In genomic region chr2:26588573-26588972, GRCm38 (mm10) we compare ENCODE assay signal across 12 mouse cellular contexts. TPM values are rescaled to one million over a fixed set of nuclear protein-coding genes. Genes with fewer than 3 reads are reported as not detected.
DNase-seq lines count a peak whose midpoint lies in the region; ATAC-seq and TF ChIP-seq lines count a peak whose summit lies in the region.
"Had no signal": no experiment of that assay in that cellular context is flagged by ENCODE, and none has a peak within 500 bp of the region (broad histone marks: within the 10 kb centered on the region; RNA-seq: fewer than 3 reads in every experiment).

No protein-coding gene starts in this region.

- H3K36me3 ChIP-seq in heart, adult 2 months (ENCODE audit: control insufficient read depth, insufficient read depth, low read length) = peaks cover 5% of the 10 kb centered on the region; the same call in 1 of the 2 replicates
- H3K36me3 ChIP-seq in lung, embryonic 16.5 days (ENCODE audit: control insufficient read depth, insufficient read depth, low read length) = peaks cover 11% of the 10 kb centered on the region
- H3K36me3 ChIP-seq in hindbrain, embryonic 14.5 days (replicated peaks; ENCODE audit: control insufficient read depth, insufficient read depth) = no peaks in the 10 kb centered on the region
- H3K36me3 ChIP-seq in neural tube, embryonic 15.5 days = no peaks in the 10 kb centered on the region

- TF ChIP-seq POLR2A in heart, adult 2 months (IDR thresholded peaks at IDR 0.05; ENCODE audit: insufficient read depth, low read depth, low read length) = no peak; the same call in 1 of the 2 replicates
- TF ChIP-seq POLR2A in cerebellum, adult 2 months (IDR thresholded peaks at IDR 0.05; ENCODE audit: borderline replicate concordance, insufficient read depth, low read length) = no peak

- no peak for TF ChIP-seq CTCF in heart, adult 2 months (IDR thresholded peaks at IDR 0.05)
- TF ChIP-seq CTCF in cerebellum, adult 2 months (IDR thresholded peaks at IDR 0.05; ENCODE audit: borderline replicate concordance, insufficient read depth, low read depth, low read length) = no peak

- ATAC-seq in lung, embryonic 16.5 days (ENCODE audit: low read depth) = no peak
- no peak for ATAC-seq in hindbrain, embryonic 14.5 days (ENCODE audit: low FRiP score)
- no peak for ATAC-seq in neural tube, embryonic 15.5 days (ENCODE audit: low FRiP score)

- intact Hi-C loops in heart, adult 2 months (cut with DNase I) = no loop called here
- intact Hi-C loops in heart, postnatal 36 days (cut with DNase I) = no loop called here

- peak overlapping the region; percentile 53 for H3K4me3 ChIP-seq in heart, adult 2 months
- peak overlapping the region; percentile 71 for H3K4me3 ChIP-seq in lung, embryonic 16.5 days (ENCODE audit: low read length)
- no peak overlapping the region; the same call in 1 of the 2 replicates for H3K4me3 ChIP-seq in hindbrain, embryonic 14.5 days (replicated peaks; ENCODE audit: low read length)
- no peak overlapping the region for H3K4me3 ChIP-seq in neural tube, embryonic 15.5 days (replicated peaks)
- no peak overlapping the region for H3K4me3 ChIP-seq in cerebellum, adult 2 months (replicated peaks; ENCODE audit: insufficient read depth, low read depth, low read length)

- no peaks in the 10 kb centered on the region; the same call in 1 of the 2 replicates for H3K4me1 ChIP-seq in heart, adult 2 months (ENCODE audit: control insufficient read depth, insufficient read depth, low read length)
- peaks cover 21% of the 10 kb centered on the region for H3K4me1 ChIP-seq in lung, embryonic 16.5 days (replicated peaks; ENCODE audit: control insufficient read depth, insufficient read depth, low read length)
- peaks cover 13% of the 10 kb centered on the region for H3K4me1 ChIP-seq in hindbrain, embryonic 14.5 days (replicated peaks; ENCODE audit: control insufficient read depth, insufficient read depth, low read length)
- peaks cover 17% of the 10 kb centered on the region for H3K4me1 ChIP-seq in neural tube, embryonic 15.5 days
- H3K4me1 ChIP-seq in cerebellum, adult 2 months (ENCODE audit: control insufficient read depth, insufficient read depth, low read length) = peaks cover 2% of the 10 kb centered on the region; the same call in 1 of the 2 replicates

- H3K9me3 ChIP-seq in lung, embryonic 16.5 days (ENCODE audit: control insufficient read depth, low read length) = no peaks in the 10 kb centered on the region
- no peaks in the 10 kb centered on the region for H3K9me3 ChIP-seq in hindbrain, embryonic 14.5 days (ENCODE audit: control insufficient read depth, low read length)
- H3K9me3 ChIP-seq in neural tube, embryonic 15.5 days (replicated peaks) = no peaks in the 10 kb centered on the region

- peak in 1 of 2 experiments; percentile 38 for DNase-seq in heart, adult 2 months
- no peak for DNase-seq in heart, postnatal 36 days
- no peak for DNase-seq in lung, postnatal 36 days
- no peak for DNase-seq in hindbrain, embryonic 14.5 days (ENCODE audit: low spot score)
- no peak for DNase-seq in cerebellum, adult 2 months
- no peak for DNase-seq in Muller cell, postnatal 12 days (ENCODE audit: inconsistent ontology term)
- DNase-seq: right cerebral cortex, postnatal 25 days had no signal

- no peaks in the 10 kb centered on the region for H3K27me3 ChIP-seq in heart, adult 2 months (ENCODE audit: control insufficient read depth, insufficient read depth, low read length)
- H3K27me3 ChIP-seq in lung, embryonic 16.5 days (ENCODE audit: control insufficient read depth, insufficient read depth, low read depth, low read length) = no peaks in the 10 kb centered on the region
- H3K27me3 ChIP-seq in hindbrain, embryonic 14.5 days (ENCODE audit: control insufficient read depth, insufficient read depth, low read length) = no peaks in the 10 kb centered on the region
- no peaks in the 10 kb centered on the region for H3K27me3 ChIP-seq in neural tube, embryonic 15.5 days (replicated peaks)
- H3K27me3 ChIP-seq in cerebellum, adult 2 months (ENCODE audit: control insufficient read depth, insufficient read depth, low read length) = no peaks in the 10 kb centered on the region

- H3K9ac ChIP-seq in heart, adult 2 months (ENCODE audit: low read depth, low read length) = peak overlapping the region; percentile 86
- H3K9ac ChIP-seq in lung, embryonic 16.5 days (ENCODE audit: low read length) = peak overlapping the region; percentile 83
- H3K9ac ChIP-seq in hindbrain, embryonic 14.5 days = 0 out of 2 replicates have a peak overlapping the region, but pooled peaks have one; percentile 24
- no peak overlapping the region for H3K9ac ChIP-seq in neural tube, embryonic 15.5 days (replicated peaks)

- H3K27ac ChIP-seq in heart, adult 2 months = peak overlapping the region; percentile 75
- H3K27ac ChIP-seq in lung, embryonic 16.5 days (ENCODE audit: low read length) = peak overlapping the region; percentile 87
- peak overlapping the region; percentile 24; the same call in 1 of the 2 replicates for H3K27ac ChIP-seq in hindbrain, embryonic 14.5 days
- 0 out of 2 replicates have a peak overlapping the region, but pooled peaks have one; percentile 9 for H3K27ac ChIP-seq in neural tube, embryonic 15.5 days (replicated peaks)
- no peak overlapping the region for H3K27ac ChIP-seq in cerebellum, adult 2 months (ENCODE audit: insufficient read depth, low read length)

- H3K4me2 ChIP-seq in lung, embryonic 16.5 days (ENCODE audit: low read depth, low read length) = peak overlapping the region; percentile 84
- H3K4me2 ChIP-seq in hindbrain, embryonic 14.5 days (replicated peaks) = 0 out of 2 replicates have a peak overlapping the region, but pooled peaks have one; percentile 25
- H3K4me2 ChIP-seq in neural tube, embryonic 15.5 days = peak overlapping the region; percentile 25; the same call in 1 of the 2 replicates

- TF ChIP-seq EP300 in heart, adult 2 months (IDR thresholded peaks at IDR 0.05; ENCODE audit: insufficient read depth, low read depth, low read length) = no peak

- 29% methylated on average over 4 of the region's 4 CpGs for WGBS in heart, adult 2 months
- WGBS in lung, embryonic 16.5 days = 39% methylated on average over 4 of the region's 4 CpGs
- WGBS in hindbrain, embryonic 14.5 days = 55% methylated on average over 4 of the region's 4 CpGs
- 66% methylated on average over 4 of the region's 4 CpGs for WGBS in neural tube, embryonic 15.5 days
- WGBS in cerebellum, adult 2 months = 68% methylated on average over 4 of the region's 4 CpGs

- peaks cover 2% of the 10 kb centered on the region; the same call in 1 of the 2 replicates for H3K79me2 ChIP-seq in heart, adult 2 months (replicated peaks; ENCODE audit: control insufficient read depth, insufficient read depth, low read length)

RNA-seq across cellular contexts. Expression of gene Gm20532, which starts 2.1 kb away (rescaled TPM):
- not detected for total RNA-seq in heart, adult 2 months (2021)
- polyA plus RNA-seq in heart, adult 2 months (2012; rRNA removed) = not detected in 2 replicates
- total RNA-seq in heart, postnatal 36 days (2021) = not detected
- polyA plus RNA-seq in lung, embryonic 16.5 days (2015; fragmentation: Nextera tagmentation; extraction: Ambion mirVana) = not detected in 2 replicates
- not detected in 2 replicates for polyA plus RNA-seq in hindbrain, embryonic 14.5 days (2014; fragmentation: Nextera tagmentation; extraction: Ambion mirVana)
- not detected in 2 replicates for polyA plus RNA-seq in neural tube, embryonic 15.5 days (2015; fragmentation: Nextera tagmentation; extraction: Ambion mirVana)
- polyA plus RNA-seq in cerebellum, adult 2 months (2012; rRNA removed) = not detected in 2 replicates
- total RNA-seq: CH12.LX; gastrocnemius, postnatal 14 days had no signal
- polyA plus RNA-seq: liver, embryonic 16.5 days had no signal

RNA-seq across cellular contexts. Expression of gene Egfl7, which starts 8.8 kb away (rescaled TPM):
- 100 to 1,000 TPM; 102 to 111 TPM for total RNA-seq in heart, adult 2 months (2021)
- 499 and 610 TPM in 2 replicates for polyA plus RNA-seq in heart, adult 2 months (2012; rRNA removed)
- total RNA-seq in heart, postnatal 36 days (2021) = 100 to 1,000 TPM; 146 to 183 TPM
- 371 and 375 TPM in 2 replicates for polyA plus RNA-seq in lung, embryonic 16.5 days (2015; fragmentation: Nextera tagmentation; extraction: Ambion mirVana)
- 62.2 and 69.2 TPM in 2 replicates for polyA plus RNA-seq in hindbrain, embryonic 14.5 days (2014; fragmentation: Nextera tagmentation; extraction: Ambion mirVana)
- polyA plus RNA-seq in neural tube, embryonic 15.5 days (2015; fragmentation: Nextera tagmentation; extraction: Ambion mirVana) = 76.5 and 94.1 TPM in 2 replicates
- polyA plus RNA-seq in cerebellum, adult 2 months (2012; rRNA removed) = 87.1 and 93.0 TPM in 2 replicates

RNA-seq across cellular contexts. Expression of gene Agpat2, which starts 15.6 kb away (rescaled TPM):
- 10 to 100 TPM; 52.8 to 59.2 TPM for total RNA-seq in heart, adult 2 months (2021)
- 117 and 142 TPM in 2 replicates for polyA plus RNA-seq in heart, adult 2 months (2012; rRNA removed)
- 10 to 100 TPM; 69.1 to 71.6 TPM for total RNA-seq in heart, postnatal 36 days (2021)
- 43.0 and 44.8 TPM in 2 replicates for polyA plus RNA-seq in lung, embryonic 16.5 days (2015; fragmentation: Nextera tagmentation; extraction: Ambion mirVana)
- polyA plus RNA-seq in hindbrain, embryonic 14.5 days (2014; fragmentation: Nextera tagmentation; extraction: Ambion mirVana) = 5.6 and 6.6 TPM in 2 replicates
- 5.5 and 13.6 TPM in 2 replicates for polyA plus RNA-seq in neural tube, embryonic 15.5 days (2015; fragmentation: Nextera tagmentation; extraction: Ambion mirVana)
- polyA plus RNA-seq in cerebellum, adult 2 months (2012; rRNA removed) = 2.1 and 2.6 TPM in 2 replicates

RNA-seq across cellular contexts. Expression of gene Fam69b, which starts 39.7 kb away (rescaled TPM):
- 10 to 100 TPM; 20.0 to 21.1 TPM for total RNA-seq in heart, adult 2 months (2021)
- 45.7 and 47.6 TPM in 2 replicates for polyA plus RNA-seq in heart, adult 2 months (2012; rRNA removed)
- total RNA-seq in heart, postnatal 36 days (2021) = 10 to 100 TPM; 26.4 to 28.3 TPM
- 16.5 and 17.1 TPM in 2 replicates for polyA plus RNA-seq in lung, embryonic 16.5 days (2015; fragmentation: Nextera tagmentation; extraction: Ambion mirVana)
- 128 and 136 TPM in 2 replicates for polyA plus RNA-seq in hindbrain, embryonic 14.5 days (2014; fragmentation: Nextera tagmentation; extraction: Ambion mirVana)
- polyA plus RNA-seq in neural tube, embryonic 15.5 days (2015; fragmentation: Nextera tagmentation; extraction: Ambion mirVana) = 121 and 145 TPM in 2 replicates
- polyA plus RNA-seq in cerebellum, adult 2 months (2012; rRNA removed) = 147 and 155 TPM in 2 replicates

Comparison
In these comparisons a context has a peak if more than half of its experiments do, and no peak if none do; other contexts are left out.
1. H3K4me3 ChIP-seq: peak in heart, adult 2 months (single experiment) and lung, embryonic 16.5 days (single experiment); none in hindbrain, embryonic 14.5 days (single experiment), neural tube, embryonic 15.5 days (single experiment) and cerebellum, adult 2 months (single experiment).
2. H3K4me2 ChIP-seq: peak in every context shown above with its lines; median percentile 84 in lung, embryonic 16.5 days; 25 in hindbrain, embryonic 14.5 days; 25 in neural tube, embryonic 15.5 days.